Mouse (Mus musculus) right cerebral cortex, postnatal 25 days (tissue): ENCODE measurements around the gene Atp6v0a2.

Experiments used
- DNase-seq: peaks from one replicate; pipeline ENCODE4 v3.0.0; 2022

The Atp6v0a2 gene

DNA sequence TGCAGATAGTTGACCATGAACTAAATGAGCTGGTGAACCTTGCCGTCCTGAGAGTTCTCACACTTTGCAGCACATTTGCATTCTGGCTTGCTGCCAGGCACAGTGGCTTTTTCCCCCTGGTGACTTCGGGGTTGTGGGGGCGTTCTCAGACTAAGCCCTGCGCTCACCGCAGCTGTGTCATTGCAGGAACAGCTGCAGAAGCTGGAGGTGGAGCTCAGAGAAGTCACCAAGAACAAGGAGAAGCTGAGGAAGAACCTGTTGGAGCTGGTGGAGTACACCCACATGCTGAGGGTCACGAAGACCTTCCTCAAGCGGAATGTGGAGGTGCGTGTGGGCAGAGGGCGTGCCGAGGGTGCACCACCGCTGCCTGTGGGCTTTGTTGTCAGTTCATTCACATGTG is 8.9 kb downstream of the Atp6v0a2 start:
- no peak for DNase-seq

DNA sequence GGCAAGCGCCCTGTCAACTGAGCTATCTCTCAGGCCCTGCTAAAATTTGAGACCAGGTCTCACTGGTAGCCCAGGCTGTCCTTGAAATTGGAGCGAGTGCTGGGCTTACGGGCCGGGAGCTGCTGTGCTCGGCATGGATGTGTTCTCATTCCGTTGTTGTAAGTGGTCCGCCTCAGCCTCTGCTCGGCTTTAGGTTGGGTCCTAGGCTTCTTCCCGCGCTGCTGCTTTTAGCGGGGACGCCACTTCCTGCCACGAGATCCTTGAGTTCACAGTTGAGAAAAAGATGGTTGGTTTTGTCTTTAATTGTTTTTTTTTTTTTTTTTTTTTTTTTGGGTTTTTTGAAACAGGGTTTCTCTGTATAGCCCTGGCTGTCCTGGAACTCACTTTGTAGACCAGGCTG is 9.5 kb downstream of the Atp6v0a2 start:
- no peak for DNase-seq

DNA sequence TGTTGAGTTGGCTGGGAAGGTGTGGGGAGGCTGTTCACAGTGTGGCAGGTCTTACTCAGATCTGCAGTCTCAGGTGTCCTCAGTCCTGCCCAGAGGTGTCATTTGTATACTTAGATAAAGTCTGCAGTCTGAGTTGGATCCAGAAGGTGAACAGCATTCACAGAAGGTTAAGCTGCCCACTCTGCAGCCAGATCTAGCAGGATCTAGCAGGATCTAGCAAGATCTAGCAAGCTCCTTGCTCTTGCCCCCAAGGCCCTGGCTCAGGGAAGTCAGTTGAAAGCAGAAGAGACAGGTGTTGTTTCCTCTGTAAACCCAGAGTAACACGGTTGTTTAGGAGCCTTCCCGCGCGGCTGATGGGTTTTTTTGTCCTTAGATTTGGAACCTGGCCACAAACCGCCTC is 85.4 kb downstream of the Atp6v0a2 start:
- DNase-seq: no peak

DNA sequence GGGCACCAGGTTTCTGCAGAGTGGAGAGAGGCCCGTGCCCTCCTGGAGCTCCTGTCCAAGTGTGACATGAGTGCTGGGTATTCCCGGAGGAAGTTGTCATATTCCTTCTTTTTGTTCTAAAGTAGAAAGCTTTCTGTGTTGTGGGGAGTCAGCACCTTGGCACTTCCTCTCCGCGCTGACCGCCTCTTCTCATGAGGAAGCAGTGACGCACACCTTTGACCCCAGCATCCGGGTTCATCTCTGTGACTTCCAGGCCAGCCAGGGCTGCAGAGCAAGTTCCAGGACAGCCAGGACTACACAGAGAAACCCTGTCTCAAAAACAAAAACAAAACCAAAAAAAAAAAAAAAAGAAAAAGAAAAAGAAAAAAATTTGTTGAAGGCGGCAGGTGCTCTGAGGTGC is 86.8 kb downstream of the Atp6v0a2 start:
- DNase-seq: no peak

DNA sequence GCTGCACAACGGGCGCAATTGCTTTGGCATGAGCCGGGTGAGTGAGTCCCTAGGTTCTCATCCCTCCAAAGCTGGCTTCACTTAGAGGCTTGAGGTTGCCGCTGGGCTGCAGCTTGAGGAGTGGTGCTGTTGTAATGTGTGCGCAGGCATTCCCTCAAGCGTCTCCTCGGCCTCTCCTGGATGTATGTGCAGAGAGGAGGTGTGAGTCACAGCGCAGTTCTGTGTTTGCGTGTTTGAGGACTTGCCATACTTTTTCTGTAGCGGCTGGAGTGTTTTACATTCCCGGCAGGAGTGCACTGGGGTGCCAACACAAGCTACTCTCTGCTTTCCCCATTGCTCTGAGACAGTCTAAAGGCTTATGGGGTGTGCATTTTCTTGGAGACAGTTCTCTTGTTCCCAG is 89.6 kb downstream of the Atp6v0a2 start:
- no peak for DNase-seq

DNA sequence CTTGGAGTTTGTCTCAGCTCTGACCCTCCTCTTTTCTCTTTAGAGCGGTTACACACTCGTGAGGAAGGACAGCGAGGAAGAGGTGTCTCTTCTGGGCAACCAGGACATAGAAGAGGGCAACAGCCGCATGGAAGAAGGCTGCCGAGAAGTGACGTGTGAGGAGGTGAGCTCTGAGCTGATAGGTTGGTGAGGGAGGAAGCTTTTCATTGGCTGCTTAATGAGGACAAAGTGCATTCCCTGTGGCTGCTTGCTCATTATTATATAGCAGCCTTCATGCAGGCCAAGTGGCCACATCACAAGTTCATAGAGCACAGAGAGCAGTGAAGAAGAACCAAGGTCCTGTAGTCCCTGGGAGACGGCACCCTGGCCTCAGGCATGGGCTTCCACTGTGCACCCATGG is 90.0 kb downstream of the Atp6v0a2 start:
- DNase-seq: no peak

DNA sequence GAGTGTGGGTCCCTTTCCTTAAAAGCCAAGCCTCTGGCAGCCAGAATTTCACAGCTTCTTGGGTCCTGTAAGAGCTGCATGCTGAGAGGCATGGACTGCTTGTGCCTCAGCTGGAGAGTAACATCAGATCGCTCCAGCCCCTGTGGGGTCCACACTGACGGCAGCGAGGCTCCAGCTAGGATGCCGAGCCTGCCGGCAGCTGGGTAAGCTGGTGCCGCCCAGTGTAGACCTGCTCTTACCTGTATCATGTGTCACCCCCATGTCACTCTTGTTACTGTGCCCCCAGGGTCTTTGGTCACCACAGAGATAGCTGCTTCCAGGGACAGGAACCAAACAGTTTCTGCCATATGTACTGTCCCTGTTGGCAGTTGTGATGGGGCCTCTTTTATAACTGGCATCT is 94.7 kb downstream of the Atp6v0a2 start:
- no peak for DNase-seq

DNA sequence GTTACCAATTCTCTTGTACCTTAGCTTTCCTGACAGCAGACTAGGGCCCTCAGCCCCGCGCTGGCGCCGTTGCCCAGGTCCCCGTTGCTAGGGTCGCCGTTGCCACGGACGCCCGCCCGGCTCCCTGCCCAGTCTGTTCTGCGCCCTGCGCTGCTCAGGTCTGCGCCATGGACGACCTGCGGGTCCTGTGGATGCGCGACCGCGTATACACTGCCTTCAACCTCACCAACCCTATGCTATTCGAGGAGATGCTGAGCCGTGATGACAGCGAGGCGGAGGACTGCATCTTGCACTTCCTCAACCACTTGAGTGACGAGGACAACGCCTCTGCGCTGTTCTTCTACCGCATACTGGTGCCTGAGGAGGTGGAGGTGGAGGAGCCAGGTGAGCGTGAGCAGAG is 96.6 kb downstream of the Atp6v0a2 start, which contains the start of gene Dnah10:
Gene Dnah10, plus strand, starts transcription at position 89 of the 400 bp plus-strand sequence.
- DNase-seq: peak; percentile 31

DNA sequence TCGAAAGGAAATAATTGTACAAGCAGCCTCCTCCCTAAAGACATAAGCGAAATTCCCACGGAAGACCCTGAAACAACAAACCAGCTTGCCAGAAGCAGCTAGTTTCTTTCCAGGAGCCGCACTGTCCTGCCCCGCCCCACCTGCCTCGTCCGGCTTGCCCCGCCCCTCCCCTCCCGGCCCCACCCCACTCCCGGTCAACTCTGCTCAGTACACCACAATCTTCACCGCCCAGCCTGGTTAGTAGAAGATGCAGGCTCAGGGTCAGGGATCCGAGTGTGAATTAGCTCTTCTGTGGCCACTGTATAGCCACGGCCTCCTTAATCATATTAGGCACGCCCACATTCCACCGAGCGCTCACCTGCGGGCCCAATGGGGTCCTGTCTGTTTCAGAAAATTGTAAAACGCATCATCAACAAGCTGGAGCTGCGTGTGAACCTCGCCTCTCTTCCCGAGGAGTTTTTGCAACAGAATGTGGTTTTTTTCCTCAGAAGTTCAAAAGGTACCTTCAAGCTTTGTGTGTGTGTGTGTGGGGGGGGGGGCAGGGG is 101.4 kb downstream of the Atp6v0a2 start:
- DNase-seq: no peak

DNA sequence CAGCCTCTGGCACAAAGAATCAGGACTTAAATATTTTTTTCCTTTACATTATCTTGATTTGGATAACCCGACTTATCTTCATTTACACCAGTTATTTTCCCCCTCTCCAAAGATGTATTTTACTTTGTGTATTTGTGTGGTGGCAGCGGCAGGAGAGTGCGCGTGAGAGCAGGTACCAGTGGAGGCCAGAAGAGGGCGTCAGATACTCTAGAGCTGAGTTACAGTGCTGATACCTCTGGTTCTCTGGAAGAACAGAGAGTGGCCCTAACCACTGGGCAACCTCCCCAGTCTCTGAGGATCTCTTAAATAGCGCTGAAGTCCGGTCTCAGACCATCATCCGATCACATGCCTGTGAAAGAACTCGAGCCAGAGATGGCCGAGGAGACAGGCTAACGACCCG is 105.6 kb downstream of the Atp6v0a2 start:
- no peak for DNase-seq

DNA sequence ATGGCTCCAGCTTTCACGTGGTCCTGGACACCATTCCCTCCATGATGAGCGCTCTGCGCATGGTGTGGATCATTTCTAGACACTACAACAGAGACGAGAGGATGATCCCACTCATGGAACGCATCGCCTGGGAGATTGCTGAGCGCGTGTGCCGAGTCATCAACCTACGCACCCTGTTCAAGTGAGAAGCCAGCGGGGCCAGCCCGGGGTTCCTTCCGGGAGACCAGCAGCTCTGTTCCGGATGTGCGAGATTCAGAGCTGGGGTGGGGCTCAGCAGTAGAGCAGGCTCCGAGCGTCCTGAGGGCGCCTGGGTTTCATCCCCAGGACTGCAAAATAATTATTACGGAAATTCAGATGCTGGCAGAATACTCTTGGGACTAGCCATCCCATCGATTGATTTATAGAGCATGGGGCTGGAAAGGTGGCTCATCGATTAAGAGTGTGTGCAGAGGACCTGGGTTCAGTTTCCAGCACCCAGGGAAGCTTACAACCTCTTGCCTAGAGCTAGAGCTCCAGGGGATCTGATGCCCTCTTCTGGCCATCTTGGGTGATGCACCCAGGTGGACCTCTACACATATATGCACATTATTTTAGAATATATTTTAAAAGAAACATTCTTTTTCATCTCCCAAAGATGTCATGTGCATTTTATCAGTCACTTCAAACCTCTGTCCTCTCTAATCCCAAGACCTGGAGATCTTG is 113.7 kb downstream of the Atp6v0a2 start:
- DNase-seq: no peak

DNA sequence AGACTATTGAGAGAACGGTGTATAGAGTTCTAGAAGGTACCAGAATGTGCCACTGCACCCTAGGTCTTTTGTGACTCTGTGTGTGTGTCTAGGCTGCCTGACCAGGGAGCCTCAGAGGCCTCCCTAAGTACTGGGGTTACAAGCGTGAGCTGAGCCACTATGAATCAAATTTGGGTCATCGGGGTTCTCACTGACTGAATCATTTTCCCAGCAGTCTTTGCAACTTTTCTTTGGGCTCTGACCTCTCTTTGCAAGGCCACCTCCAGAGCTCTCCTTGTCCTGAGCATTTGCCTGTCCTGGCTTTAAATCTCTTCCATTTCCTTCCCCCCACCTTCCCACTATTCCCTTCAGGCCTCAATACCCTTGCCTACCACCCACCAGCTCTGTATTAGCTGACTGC is 115.5 kb downstream of the Atp6v0a2 start:
- DNase-seq: no peak

DNA sequence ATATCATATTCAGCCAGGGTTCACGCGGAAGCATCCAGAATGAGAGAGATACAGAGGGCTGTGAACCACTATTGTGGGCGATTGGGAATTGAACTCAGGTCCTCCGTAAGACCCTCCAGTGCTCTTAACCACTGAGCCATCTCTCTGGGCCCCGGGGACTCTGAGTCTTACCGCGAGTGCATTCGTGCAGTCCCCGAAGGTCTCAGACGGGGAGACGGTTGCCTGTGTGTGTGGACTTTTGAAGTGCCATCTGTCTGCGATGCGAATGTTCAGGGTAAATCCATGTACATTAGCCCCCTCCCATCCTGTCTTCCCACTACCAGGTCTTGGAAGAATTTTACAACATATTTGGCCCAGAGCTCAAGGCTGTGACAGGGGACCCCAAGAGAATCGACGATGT is 117.8 kb downstream of the Atp6v0a2 start:
- DNase-seq: no peak

DNA sequence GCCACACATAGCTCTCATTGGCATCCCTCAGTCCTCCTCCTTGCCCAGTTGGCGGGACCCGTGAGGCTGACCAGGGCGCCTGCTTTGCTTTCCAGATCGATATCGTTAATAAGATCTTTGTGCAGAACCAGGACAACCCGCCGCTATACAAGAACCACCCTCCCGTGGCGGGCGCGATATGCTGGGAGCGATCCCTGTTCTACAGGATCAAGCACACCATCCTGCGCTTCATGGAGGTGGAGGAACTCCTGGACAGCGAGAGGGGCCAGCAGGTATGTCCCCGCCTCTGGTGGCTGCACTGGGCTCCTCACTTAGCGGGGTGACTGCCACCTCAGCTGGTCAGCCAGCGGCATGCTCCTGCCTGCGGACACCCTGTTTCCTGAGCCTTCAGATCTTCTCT is 119.9 kb downstream of the Atp6v0a2 start:
- no peak for DNase-seq

DNA sequence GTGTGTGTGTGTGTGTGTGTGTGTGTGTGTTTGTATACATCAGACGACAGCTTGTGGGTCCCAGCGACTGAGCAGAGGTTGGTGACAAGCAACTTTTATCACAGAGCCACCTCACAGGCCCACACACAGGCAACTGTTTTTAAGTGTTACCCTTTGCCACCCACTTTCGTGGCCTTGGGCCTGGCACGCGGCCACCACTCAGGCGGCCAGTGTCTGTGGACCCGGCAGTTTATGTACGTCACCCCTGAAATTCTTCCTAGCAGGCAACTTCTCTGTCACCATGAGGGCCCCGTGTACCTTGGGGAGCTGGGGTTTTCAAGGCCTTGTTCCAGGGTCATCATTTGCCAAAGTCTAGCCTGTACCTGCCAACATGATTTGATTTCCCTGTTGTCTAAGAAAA is 123.3 kb downstream of the Atp6v0a2 start:
- no peak for DNase-seq

DNA sequence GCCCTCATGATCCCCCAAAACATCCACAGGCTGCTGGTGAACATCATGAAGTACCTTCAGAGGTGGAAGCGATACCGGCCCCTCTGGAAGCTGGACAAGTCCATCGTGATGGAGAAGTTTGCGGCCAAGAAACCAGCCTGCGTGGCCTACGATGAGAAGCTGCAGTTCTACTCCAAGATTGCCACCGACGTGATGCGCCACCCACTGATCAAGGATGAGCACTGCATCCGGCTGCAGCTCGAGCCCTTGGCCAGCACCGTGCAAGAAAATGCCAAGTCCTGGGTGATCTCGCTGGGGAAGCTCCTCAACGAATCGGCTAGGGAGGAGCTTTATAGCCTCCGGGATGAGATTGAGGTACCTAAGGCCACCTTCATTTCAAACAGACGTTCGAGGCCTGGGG is 132.6 kb downstream of the Atp6v0a2 start:
- no peak for DNase-seq

DNA sequence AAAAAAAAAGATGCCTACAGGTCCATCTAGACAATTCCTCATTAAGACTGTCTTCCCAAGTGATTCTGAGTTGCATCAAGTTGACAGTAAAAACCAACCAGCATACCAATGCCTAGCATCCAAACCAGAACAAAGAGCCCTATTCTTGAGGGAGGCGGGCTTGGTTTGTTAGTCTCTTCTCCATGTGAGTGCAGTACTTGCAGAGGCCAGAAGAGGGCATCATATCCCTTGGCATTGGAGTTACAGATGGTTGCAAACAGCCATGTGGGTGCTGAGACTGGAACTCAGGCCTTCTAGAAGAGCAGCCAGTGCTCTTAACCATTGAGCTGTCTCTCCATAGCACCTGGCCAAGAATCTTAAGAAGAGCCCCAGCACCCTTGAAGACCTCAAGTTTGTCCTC is 133.4 kb downstream of the Atp6v0a2 start:
- DNase-seq: no peak
